Mouse (Mus musculus) monocyte, adult 5-6 weeks (primary cell): ENCODE results near the gene Olfr901. TPM values are rescaled to one million over a fixed set of nuclear protein-coding genes. Genes with fewer than 3 reads are reported as not detected.
"Not testable (repeated sequence)": the region's sequence is repeated elsewhere in the genome, so short reads cannot be mapped to it uniquely, and the experiment has no call there.

Experiments used
- ATAC-seq: fragments of 153-309, 156-312 bp; replicated peaks from 2 replicates; pipeline ENCODE4 v1.8.0; 2017; ENCODE audit warnings: mild to moderate bottlenecking; ENCODE audit not compliant: low TSS enrichment, insufficient number of reproducible peaks, severe bottlenecking, poor library complexity, low FRiP score
- total RNA-seq: library from RNA; stranded (forward); fragments of 200-1000, 200-491, 200-594 nt; gene quantifications from 3 replicates; pipeline ENCODE4 v1.2.3, GENCODE M21; 2017

Gene Olfr901
- total RNA-seq = not detected in 3 replicates

GRCm38 (mm10) chr9:38429155-38429554 lies at the start of gene Olfr901:
Gene Olfr901, plus strand, starts transcription at chr9:38429455.
- ATAC-seq = no peak

- no peak for ATAC-seq
Measured at GRCm38 (mm10) chr9:38401398-38401797, 27.9 kb upstream of the Olfr901 start, which contains the start of gene Olfr147. Gene Olfr147, plus strand, starts transcription at chr9:38401698.

GRCm38 (mm10) chr9:38407502-38407901 lies 21.8 kb upstream of the Olfr901 start:
- ATAC-seq = not testable (repeated sequence)

- not testable (repeated sequence) for ATAC-seq
Measured at GRCm38 (mm10) chr9:38413502-38413901, 15.8 kb upstream of the Olfr901 start.

- no peak for ATAC-seq
Measured at GRCm38 (mm10) chr9:38423801-38424200, 5.5 kb upstream of the Olfr901 start.

GRCm38 (mm10) chr9:38427026-38427425 lies 2.2 kb upstream of the Olfr901 start:
- no peak for ATAC-seq

- ATAC-seq = no peak
Measured at GRCm38 (mm10) chr9:38447352-38447751, 18.1 kb downstream of the Olfr901 start, which contains the start of gene Olfr902. Gene Olfr902, plus strand, starts transcription at chr9:38447652.

- ATAC-seq = no peak
Measured at GRCm38 (mm10) chr9:38462844-38463243, 33.6 kb downstream of the Olfr901 start, which contains the start of gene Olfr904. Gene Olfr904, plus strand, starts transcription at chr9:38463144.

- ATAC-seq = no peak
Measured at GRCm38 (mm10) chr9:38470807-38471206, 41.6 kb downstream of the Olfr901 start, which contains the start of gene Olfr905. Gene Olfr905, plus strand, starts transcription at chr9:38471107.

Other genes starting within 250 kb of the Olfr901 start
- gene Olfr891, start 248.6 kb upstream of the Olfr901 start, total RNA-seq = not detected in 3 replicates
- gene Olfr893, start 221.1 kb upstream of the Olfr901 start, total RNA-seq = not detected in 3 replicates
- not detected in 3 replicates for gene Olfr894, start 211.4 kb upstream of the Olfr901 start, total RNA-seq
- not detected in 3 replicates for gene Olfr143, start 176.7 kb upstream of the Olfr901 start, total RNA-seq
- not detected in 3 replicates for gene Olfr895, start 161.6 kb upstream of the Olfr901 start, total RNA-seq
- not detected in 3 replicates for gene Olfr896-ps1, start 138.3 kb upstream of the Olfr901 start, total RNA-seq
- gene Olfr25, start 100.4 kb upstream of the Olfr901 start, total RNA-seq = 0.32 TPM in 1 of 3 replicates, not detected in the others
- not detected in 3 replicates for gene Olfr898, start 81.0 kb upstream of the Olfr901 start, total RNA-seq
- gene Olfr250, start 62.6 kb upstream of the Olfr901 start, total RNA-seq = not detected in 3 replicates
- not detected in 3 replicates for gene Olfr251, start 52.4 kb upstream of the Olfr901 start, total RNA-seq
- not detected in 3 replicates for gene Olfr147, start 27.8 kb upstream of the Olfr901 start, total RNA-seq
- gene Olfr902, start 18.2 kb downstream of the Olfr901 start, total RNA-seq = not detected in 3 replicates
- not detected in 3 replicates for gene Olfr904, start 33.7 kb downstream of the Olfr901 start, total RNA-seq
- not detected in 3 replicates for gene Olfr905, start 41.7 kb downstream of the Olfr901 start, total RNA-seq
- not detected in 3 replicates for gene Olfr906, start 57.6 kb downstream of the Olfr901 start, total RNA-seq
- gene Olfr907, start 66.3 kb downstream of the Olfr901 start, total RNA-seq = not detected in 3 replicates
- not detected in 3 replicates for gene Olfr911-ps1, start 92.1 kb downstream of the Olfr901 start, total RNA-seq
- not detected in 3 replicates for gene Olfr910, start 108.4 kb downstream of the Olfr901 start, total RNA-seq
- not detected in 3 replicates for gene Olfr912, start 150.7 kb downstream of the Olfr901 start, total RNA-seq
- gene Olfr913, start 163.3 kb downstream of the Olfr901 start, total RNA-seq = not detected in 3 replicates
- gene Olfr914, start 175.6 kb downstream of the Olfr901 start, total RNA-seq = not detected in 3 replicates
- not detected in 3 replicates for gene Olfr916, start 230.4 kb downstream of the Olfr901 start, total RNA-seq
- gene Olfr917, start 236.4 kb downstream of the Olfr901 start, total RNA-seq = not detected in 3 replicates
- gene Olfr918, start 245.1 kb downstream of the Olfr901 start, total RNA-seq = not detected in 3 replicates